Mouse (Mus musculus): ENCODE results near the gene Clcn3. TPM values are rescaled to one million over a fixed set of nuclear protein-coding genes. Genes with fewer than 3 reads are reported as not detected.

Gene Clcn3
- total RNA-seq, 2 experiments from 2014 or later, result 710 to 1,348 TPM

GRCm38 (mm10) chr8:60883419-60884137 lies 99.5 kb downstream of the Clcn3 start:
- ATAC-seq (replicated peaks; ENCODE audit: low FRiP score, poor library complexity, severe bottlenecking), result no peak

GRCm38 (mm10) chr8:60878617-60879016 lies 104.5 kb downstream of the Clcn3 start:
- ATAC-seq (replicated peaks; ENCODE audit: low FRiP score, poor library complexity, severe bottlenecking), result no peak

- ATAC-seq (replicated peaks; ENCODE audit: low FRiP score, poor library complexity, severe bottlenecking), result no peak
Measured at GRCm38 (mm10) chr8:60870231-60871193, 112.6 kb downstream of the Clcn3 start.

GRCm38 (mm10) chr8:60869761-60870160 lies 113.3 kb downstream of the Clcn3 start:
- no peak for ATAC-seq (replicated peaks; ENCODE audit: low FRiP score, poor library complexity, severe bottlenecking)

GRCm38 (mm10) chr8:60868236-60868965 lies 114.7 kb downstream of the Clcn3 start:
- ATAC-seq (replicated peaks; ENCODE audit: low FRiP score, poor library complexity, severe bottlenecking), result no peak

GRCm38 (mm10) chr8:60867468-60868115 lies 115.5 kb downstream of the Clcn3 start:
- ATAC-seq (replicated peaks; ENCODE audit: low FRiP score, poor library complexity, severe bottlenecking), result no peak

GRCm38 (mm10) chr8:60865504-60866114 lies 117.5 kb downstream of the Clcn3 start:
- peak; percentile 70 for ATAC-seq (replicated peaks; ENCODE audit: low FRiP score, poor library complexity, severe bottlenecking)

- ATAC-seq (replicated peaks; ENCODE audit: low FRiP score, poor library complexity, severe bottlenecking), result no peak
Measured at GRCm38 (mm10) chr8:60864875-60865274, 118.2 kb downstream of the Clcn3 start.

- ATAC-seq (replicated peaks; ENCODE audit: low FRiP score, poor library complexity, severe bottlenecking), result no peak
Measured at GRCm38 (mm10) chr8:60861783-60862182, 121.3 kb downstream of the Clcn3 start.

GRCm38 (mm10) chr8:60860749-60861148 lies 122.4 kb downstream of the Clcn3 start:
- ATAC-seq (replicated peaks; ENCODE audit: low FRiP score, poor library complexity, severe bottlenecking), result no peak

Other genes starting within 250 kb of the Clcn3 start
- 29.8 and 56.4 TPM in 2 replicates for gene Hpf1, start 92.9 kb downstream of the Clcn3 start, total RNA-seq (2015; ENCODE audit: low replicate concordance)
- 30.4 and 35.1 TPM in 2 replicates for gene Hpf1, start 92.9 kb downstream of the Clcn3 start, total RNA-seq (2017; ENCODE audit: low replicate concordance)
- gene Nek1, start 9.9 kb upstream of the Clcn3 start, total RNA-seq (2015; ENCODE audit: low replicate concordance), result 8.1 and 11.5 TPM in 2 replicates
- 17.7 and 18.5 TPM in 2 replicates for gene Nek1, start 9.9 kb upstream of the Clcn3 start, total RNA-seq (2017; ENCODE audit: low replicate concordance)
- gene Sh3rf1, start 240.6 kb upstream of the Clcn3 start, total RNA-seq (2015; ENCODE audit: low replicate concordance), result 0.19 TPM in 1 of 2 replicates, not detected in the other
- 0.28 and 0.43 TPM in 2 replicates for gene Sh3rf1, start 240.6 kb upstream of the Clcn3 start, total RNA-seq (2017; ENCODE audit: low replicate concordance)